Mouse (Mus musculus): Measurements from ENCODE around the gene Lin7a.

The Lin7a gene

DNA sequence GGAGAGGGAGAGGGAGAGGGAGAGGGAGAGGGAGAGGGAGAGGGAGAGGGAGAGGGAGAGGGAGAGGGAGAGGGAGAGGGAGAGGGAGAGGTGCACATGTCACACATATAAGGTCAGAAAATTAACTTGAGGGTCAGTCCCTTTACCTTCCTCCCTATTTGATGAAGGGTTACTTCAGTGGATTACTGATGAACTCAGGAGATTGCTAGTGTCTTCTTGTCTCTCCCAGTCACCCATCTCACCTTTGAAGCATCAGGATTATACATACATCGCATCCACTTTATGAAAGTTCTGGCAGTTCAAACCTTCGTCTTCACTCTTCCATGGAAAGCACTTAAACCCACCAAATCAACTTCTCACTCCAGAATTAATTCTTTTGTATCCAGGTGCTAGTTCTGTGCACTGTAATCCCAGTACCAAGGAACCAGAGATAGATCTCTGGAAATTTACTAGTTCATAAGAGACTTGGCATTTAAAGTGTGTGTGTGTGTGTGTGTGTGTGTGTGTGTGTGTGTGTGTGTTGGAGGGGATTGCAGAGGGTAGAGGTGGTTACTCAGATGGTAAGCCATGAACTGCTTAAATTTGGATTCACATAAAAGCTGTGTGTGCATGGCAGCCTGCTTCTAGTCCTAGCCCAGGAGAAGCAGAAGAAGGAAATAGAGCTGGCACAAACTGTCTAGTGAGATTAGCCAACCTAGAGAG lies 19.5 kb upstream of the Lin7a start:
- no peak for DNase-seq (ENCODE audit: low spot score)

DNA sequence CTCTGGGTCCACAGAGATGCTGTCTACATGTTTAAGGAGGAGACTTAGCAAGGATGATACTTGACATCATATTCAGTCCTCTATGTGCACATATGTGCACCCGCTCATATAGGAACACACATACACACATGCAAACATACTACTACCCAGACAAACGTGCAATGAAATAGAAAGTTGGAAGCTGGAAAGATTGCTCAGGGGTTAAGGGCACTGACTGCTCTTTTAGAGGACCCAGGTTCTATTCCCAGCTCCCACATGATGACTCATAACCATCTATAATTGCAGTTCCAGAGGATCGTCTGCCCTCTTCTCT lies 19.0 kb upstream of the Lin7a start:
- no peak for DNase-seq (ENCODE audit: low spot score)

DNA sequence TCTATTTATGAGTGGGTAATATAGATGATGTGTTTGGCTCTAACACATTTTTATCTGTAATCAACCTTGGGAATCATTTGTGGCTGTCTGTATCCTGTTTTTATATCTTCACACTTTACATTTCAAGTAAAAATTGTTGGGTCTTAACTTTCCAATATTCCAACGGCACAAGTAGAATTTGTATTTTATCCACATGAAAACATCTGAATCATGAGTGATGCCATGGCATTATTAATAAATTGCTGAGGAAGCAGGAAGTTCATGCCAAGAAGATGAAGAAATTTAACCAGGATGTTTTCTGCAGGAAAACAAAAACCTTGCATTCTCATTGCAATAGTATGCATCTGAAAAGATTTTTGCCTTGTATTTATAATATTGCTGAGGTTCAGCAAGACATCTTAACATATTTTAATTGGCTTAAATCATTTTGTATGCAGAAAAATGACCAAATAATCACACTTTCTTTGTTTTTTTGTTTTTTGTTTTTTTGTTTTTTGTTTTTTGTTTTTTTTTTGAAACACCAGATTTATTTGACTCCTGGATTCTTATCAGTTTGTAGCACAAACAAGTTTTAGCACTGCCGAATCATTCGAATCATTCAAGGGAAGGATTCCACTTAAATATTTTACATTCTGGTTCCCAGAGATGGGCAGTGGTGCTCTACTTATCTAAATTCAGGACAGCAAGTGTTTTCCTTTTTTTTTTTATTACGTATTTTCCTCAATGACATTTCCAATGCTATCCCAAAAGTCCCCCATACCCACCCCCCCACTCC lies 18.1 kb upstream of the Lin7a start:
- no peak for DNase-seq (ENCODE audit: low spot score)

- no peak for DNase-seq (ENCODE audit: low spot score)
Observed at GRCm38 (mm10) chr10:107254656-107255055, 16.8 kb upstream of the Lin7a start.

GRCm38 (mm10) chr10:107255351-107256050 lies 16.0 kb upstream of the Lin7a start:
- no peak for DNase-seq (ENCODE audit: low spot score)

DNA sequence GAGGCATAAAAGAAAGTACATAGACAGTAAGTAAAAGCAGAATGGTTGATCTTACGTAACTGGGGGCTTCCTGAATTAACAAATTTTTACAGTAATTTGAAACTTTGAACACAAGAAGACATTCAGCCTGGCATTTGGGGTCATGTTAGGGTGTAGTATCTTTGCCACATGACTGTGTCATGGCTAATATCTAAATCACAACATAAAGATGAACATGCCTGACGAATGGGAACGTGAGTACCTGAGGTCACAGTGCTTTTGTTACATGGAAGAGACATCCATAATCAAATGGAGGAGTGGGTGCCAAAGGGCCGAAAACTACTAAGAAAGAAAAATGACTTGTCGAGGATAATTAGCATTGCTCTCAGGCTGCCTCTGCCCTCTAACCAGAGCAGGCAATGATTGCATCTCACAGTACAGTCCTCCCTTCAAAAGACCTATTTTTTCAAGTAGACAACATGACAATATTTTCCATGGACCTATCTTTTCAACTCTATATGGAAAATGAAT lies 15.0 kb upstream of the Lin7a start:
- DNase-seq (ENCODE audit: low spot score) = no peak

- no peak for DNase-seq (ENCODE audit: low spot score)
Observed at GRCm38 (mm10) chr10:107260428-107260827, 11.1 kb upstream of the Lin7a start.

GRCm38 (mm10) chr10:107272131-107272803 lies 781 bp downstream of the Lin7a start:
- DNase-seq (ENCODE audit: low spot score) = no peak

DNA sequence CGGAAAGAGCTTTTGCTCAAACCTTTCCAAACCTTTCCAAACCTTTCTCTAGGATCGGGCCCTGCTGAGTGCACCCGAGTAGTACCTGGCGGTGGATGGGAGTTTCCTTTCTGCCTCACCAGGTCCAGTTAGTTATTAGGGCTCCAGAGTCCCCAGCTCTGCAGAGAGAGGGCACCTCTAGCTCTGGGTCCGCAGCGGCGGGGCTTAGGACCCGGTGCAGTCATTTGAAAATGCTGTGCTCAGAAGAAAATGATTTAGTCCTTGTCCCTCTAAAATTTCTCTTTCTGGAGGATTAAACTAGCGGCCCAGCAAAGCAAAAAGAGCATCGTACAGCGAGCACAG lies 1.3 kb downstream of the Lin7a start:
- DNase-seq (ENCODE audit: low spot score) = no peak

DNA sequence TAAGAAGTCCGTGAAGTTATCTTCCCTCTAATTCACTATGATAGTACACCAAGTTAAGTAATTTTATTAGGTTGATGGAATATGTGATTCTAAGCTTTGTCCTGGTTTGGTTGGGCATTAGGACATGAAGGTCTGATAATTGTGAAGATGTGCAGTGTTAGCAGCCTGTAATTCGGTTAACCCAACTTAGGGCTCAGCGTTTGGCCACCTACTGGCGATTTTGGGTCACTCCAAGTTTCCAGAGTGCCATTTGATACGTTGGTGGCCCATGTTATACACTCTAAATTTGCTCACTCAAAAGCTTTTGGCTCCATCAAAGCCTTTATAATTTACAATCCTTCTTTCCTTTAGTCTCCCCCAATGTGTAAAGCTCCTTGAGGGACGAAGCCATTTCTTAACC lies 2.4 kb downstream of the Lin7a start:
- no peak for DNase-seq (ENCODE audit: low spot score)

DNA sequence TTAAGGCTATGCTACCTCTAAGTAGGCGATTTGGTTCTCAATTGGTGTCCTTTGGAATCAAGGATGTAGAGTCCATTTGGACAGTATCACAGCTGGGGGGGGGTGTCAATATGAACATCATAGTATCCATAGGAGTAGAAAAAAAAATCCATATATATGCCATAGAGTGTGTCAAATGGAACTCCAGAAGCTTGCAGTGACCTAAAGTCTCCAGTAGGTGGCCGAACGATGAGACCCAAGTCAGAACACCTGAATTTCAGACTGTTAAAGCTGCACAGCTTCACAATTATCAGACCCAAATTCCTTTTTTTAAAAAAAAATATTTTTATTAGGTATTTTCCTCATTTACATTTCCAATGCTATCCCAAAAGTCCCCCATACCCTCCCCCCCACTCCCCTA lies 3.3 kb downstream of the Lin7a start:
- no peak for DNase-seq (ENCODE audit: low spot score)

DNA sequence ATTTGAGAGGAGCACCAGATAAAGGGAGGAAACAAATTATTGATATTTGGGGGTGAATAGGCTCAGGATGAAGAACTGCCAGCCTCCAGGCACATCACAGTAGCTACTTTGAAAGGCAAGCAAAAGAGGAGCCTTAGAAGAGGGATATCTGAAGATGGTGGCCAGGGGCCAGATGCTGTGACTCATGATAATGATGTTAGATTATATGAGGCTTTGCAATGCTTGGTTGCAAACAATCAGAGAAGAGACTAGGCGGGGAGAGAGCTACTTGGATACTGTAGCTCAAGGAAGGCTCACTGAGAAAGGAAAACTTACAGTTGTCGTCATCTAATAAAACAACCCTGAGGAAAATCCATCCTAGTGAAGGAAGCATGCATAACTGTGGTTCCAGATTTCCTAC lies 5.2 kb downstream of the Lin7a start:
- DNase-seq (ENCODE audit: low spot score) = no peak

- DNase-seq (ENCODE audit: low spot score) = no peak
Observed at GRCm38 (mm10) chr10:107293934-107294664, 22.6 kb downstream of the Lin7a start.

GRCm38 (mm10) chr10:107300587-107301248 lies 29.2 kb downstream of the Lin7a start:
- no peak for DNase-seq (ENCODE audit: low spot score)

DNA sequence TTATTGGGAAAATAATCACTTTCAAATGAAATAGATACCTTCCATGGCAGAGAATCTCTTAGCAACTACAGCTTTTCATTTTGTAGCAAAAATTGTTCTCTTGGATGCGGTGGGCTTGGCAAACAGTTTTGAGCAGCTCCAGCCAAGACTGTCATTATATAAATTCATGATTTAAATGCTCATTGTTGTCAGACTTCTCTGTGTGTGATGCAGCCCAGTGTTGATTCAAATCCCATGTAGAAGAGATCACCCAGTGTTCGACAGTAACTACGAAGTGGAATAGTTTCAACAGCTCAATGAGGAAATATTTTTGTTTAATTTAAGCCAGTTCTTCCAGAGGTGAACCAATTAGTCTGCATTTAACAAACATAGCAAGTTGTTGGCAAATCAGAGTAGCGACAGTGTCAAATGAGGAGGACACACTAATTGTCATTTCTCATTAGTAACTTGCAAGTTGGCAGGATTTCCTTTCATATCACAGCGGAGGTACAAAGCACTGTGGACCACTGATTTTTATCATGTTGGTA lies 39.5 kb downstream of the Lin7a start:
- no peak for DNase-seq (ENCODE audit: low spot score)

DNA sequence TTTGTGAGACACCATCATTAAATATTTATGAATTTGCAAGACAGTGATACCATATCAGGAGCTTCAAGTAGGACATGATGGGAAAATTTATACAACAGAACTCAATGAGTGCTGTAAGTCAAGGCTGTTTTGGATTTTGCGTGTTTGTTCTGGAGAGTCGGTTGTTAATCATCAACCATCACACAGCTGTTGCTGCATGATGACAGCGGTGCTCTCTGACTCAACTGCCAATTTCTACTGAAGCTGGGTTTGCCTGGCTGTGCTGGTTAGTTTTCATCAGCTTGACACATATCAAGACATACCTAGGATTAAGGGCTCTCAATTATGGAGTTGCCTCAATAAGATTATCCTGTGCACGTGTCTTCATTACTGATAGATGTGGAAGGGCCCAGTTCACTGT lies 41.1 kb downstream of the Lin7a start:
- DNase-seq (ENCODE audit: low spot score) = no peak

GRCm38 (mm10) chr10:107313395-107313794 lies 41.9 kb downstream of the Lin7a start:
- no peak for DNase-seq (ENCODE audit: low spot score)

- DNase-seq (ENCODE audit: low spot score) = no peak
Observed at GRCm38 (mm10) chr10:107315251-107315650, 43.8 kb downstream of the Lin7a start.

DNA sequence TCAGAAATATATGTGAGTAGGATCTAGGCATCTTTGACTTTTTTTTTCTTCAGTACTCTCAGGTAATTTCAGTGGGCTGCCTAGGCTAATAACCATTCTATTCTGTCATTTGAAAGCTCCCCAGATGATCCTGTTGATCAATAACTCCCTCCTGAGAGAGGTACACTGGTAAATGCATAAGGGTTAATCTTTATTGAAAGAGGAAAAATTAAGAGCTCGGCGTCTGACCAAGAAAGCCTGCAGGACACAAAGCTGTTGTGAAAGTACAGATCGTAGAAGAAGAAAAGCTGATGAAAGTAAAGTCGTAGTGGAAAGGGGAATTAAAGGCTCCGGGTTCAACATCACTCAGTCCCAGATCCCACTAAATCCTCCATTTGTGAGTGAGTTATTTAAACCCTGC lies 44.2 kb downstream of the Lin7a start:
- DNase-seq (ENCODE audit: low spot score) = no peak

GRCm38 (mm10) chr10:107316100-107316499 lies 44.6 kb downstream of the Lin7a start:
- no peak for DNase-seq (ENCODE audit: low spot score)

- no peak for DNase-seq (ENCODE audit: low spot score)
Observed at GRCm38 (mm10) chr10:107319648-107320047, 48.2 kb downstream of the Lin7a start.
